ENCODE assay signal across 17 mouse cellular contexts in genomic region chr13:31782063-31782462, GRCm38 (mm10). TPM values are rescaled to one million over a fixed set of nuclear protein-coding genes. Genes with fewer than 3 reads are reported as not detected.
"Had no signal": no experiment of that assay in that cellular context is flagged by ENCODE, and none has a peak within 500 bp of the region (broad histone marks: within the 10 kb centered on the region; RNA-seq: fewer than 3 reads in every experiment).

No protein-coding gene starts in this region.

- DNase-seq: left cerebral cortex, postnatal 4 days; liver; liver, embryonic 13.5 days; liver, postnatal 0 days; lung, adult 18-20 months; lung, adult 2 months; lung, embryonic 14.5 days; lung, postnatal 10 days; lung, postnatal 14 days; lung, postnatal 36 days; lung, postnatal 4 days; midbrain, embryonic 14.5 days had no signal

RNA-seq across cellular contexts. Expression of gene Foxc1, which starts 24.4 kb away (rescaled TPM):
- total RNA-seq: megakaryocyte progenitor cell, adult 5-6 weeks; megakaryocyte-erythroid progenitor cell, adult 5-6 weeks; monocyte, adult 5-6 weeks had no signal
- polyA plus RNA-seq: liver, embryonic 16.5 days; liver, postnatal 0 days; macrophage had no signal
